ENCODE assay signal across 21 mouse cellular contexts in the genomic region with DNA sequence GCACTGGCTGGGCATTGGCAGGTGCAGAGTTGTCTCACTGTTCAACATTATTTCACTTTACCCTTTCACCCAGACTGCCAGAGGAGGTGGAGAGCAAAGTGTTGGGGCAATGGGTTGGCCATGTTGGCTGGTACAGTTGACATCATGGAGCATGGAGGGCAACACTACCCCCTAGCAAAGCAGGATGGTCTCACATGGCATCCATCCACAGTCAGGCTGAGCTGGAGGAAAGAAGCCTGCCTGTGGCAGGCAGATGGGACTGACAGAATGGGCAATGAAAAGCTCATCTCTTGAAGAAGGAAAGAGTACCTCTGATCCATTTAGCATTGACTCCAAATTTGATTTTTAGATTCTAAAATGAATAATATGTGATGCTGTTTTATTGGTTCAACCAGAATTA.
DNase-seq lines count a peak whose midpoint lies in the region; ATAC-seq and TF ChIP-seq lines count a peak whose summit lies in the region.
"Had no signal": no experiment of that assay in that cellular context is flagged by ENCODE, and none has a peak within 500 bp of the region (broad histone marks: within the 10 kb centered on the region; RNA-seq: fewer than 3 reads in every experiment).

No protein-coding gene starts in this region.

- H3K4me1 ChIP-seq in hindbrain, embryonic 15.5 days (replicated peaks): peaks cover 5% of the 10 kb centered on the region; the same call in 1 of the 2 replicates
- H3K4me1 ChIP-seq in hindbrain, embryonic 13.5 days (replicated peaks): no peaks in the 10 kb centered on the region
- peaks cover 4% of the 10 kb centered on the region; the same call in 1 of the 2 replicates for H3K4me1 ChIP-seq in hindbrain, postnatal 0 days (ENCODE audit: insufficient read depth, low read length)
- H3K4me1 ChIP-seq in hindbrain, embryonic 14.5 days (replicated peaks; ENCODE audit: control insufficient read depth, insufficient read depth, low read length): no peaks in the 10 kb centered on the region
- H3K4me1 ChIP-seq: embryonic facial prominence, embryonic 10.5 days; embryonic facial prominence, embryonic 12.5 days; forebrain, embryonic 13.5 days; forebrain, embryonic 15.5 days had no signal

- peak; percentile 45; the same call in 1 of the 2 replicates for ATAC-seq in hindbrain, embryonic 15.5 days (ENCODE audit: low FRiP score, low read depth)
- ATAC-seq in hindbrain, embryonic 13.5 days (ENCODE audit: low FRiP score): no peak
- no peak for ATAC-seq in hindbrain, postnatal 0 days
- ATAC-seq in hindbrain, embryonic 14.5 days (ENCODE audit: low FRiP score): no peak
- ATAC-seq: activated CD4-positive, CD25-positive, alpha-beta regulatory T cell, adult 4 months; CD4-positive, CD25-positive, alpha-beta regulatory T cell, adult 4 months; forebrain, embryonic 13.5 days; forebrain, embryonic 15.5 days; forebrain, postnatal 0 days; Patski had no signal

- H3K4me3 ChIP-seq in hindbrain, embryonic 15.5 days: no peak overlapping the region
- no peak overlapping the region for H3K4me3 ChIP-seq in hindbrain, embryonic 13.5 days
- no peak overlapping the region for H3K4me3 ChIP-seq in hindbrain, postnatal 0 days (ENCODE audit: low read length)
- no peak overlapping the region for H3K4me3 ChIP-seq in hindbrain, embryonic 14.5 days (replicated peaks; ENCODE audit: low read length)
- no peak overlapping the region for H3K4me3 ChIP-seq in left cerebral cortex, adult 2 months
- H3K4me3 ChIP-seq: embryonic facial prominence, embryonic 10.5 days; embryonic facial prominence, embryonic 12.5 days; forebrain, embryonic 13.5 days; forebrain, embryonic 15.5 days had no signal

- no peak overlapping the region for H3K4me2 ChIP-seq in hindbrain, embryonic 15.5 days
- H3K4me2 ChIP-seq in hindbrain, embryonic 13.5 days: no peak overlapping the region
- no peak overlapping the region for H3K4me2 ChIP-seq in hindbrain, postnatal 0 days (ENCODE audit: low read depth, low read length)
- H3K4me2 ChIP-seq in hindbrain, embryonic 14.5 days (replicated peaks): no peak overlapping the region
- H3K4me2 ChIP-seq: embryonic facial prominence, embryonic 12.5 days; forebrain, embryonic 13.5 days; forebrain, embryonic 15.5 days had no signal

- intact Hi-C loops in left cerebral cortex, postnatal 4 days (cut with DNase I): no loop called here
- intact Hi-C loops in left cerebral cortex, adult 2 months (cut with DNase I): no loop called here

- no peaks in the 10 kb centered on the region for H3K27me3 ChIP-seq in hindbrain, embryonic 15.5 days
- no peaks in the 10 kb centered on the region for H3K27me3 ChIP-seq in hindbrain, embryonic 13.5 days
- H3K27me3 ChIP-seq in hindbrain, postnatal 0 days (ENCODE audit: insufficient read depth, low read length): no peaks in the 10 kb centered on the region
- H3K27me3 ChIP-seq in hindbrain, embryonic 14.5 days (ENCODE audit: control insufficient read depth, insufficient read depth, low read length): no peaks in the 10 kb centered on the region
- H3K27me3 ChIP-seq: embryonic facial prominence, embryonic 12.5 days; forebrain, embryonic 13.5 days; forebrain, embryonic 15.5 days; Patski had no signal

- H3K27ac ChIP-seq in hindbrain, embryonic 15.5 days (replicated peaks): no peak overlapping the region
- H3K27ac ChIP-seq in hindbrain, embryonic 13.5 days: no peak overlapping the region
- peak overlapping the region; percentile 36; the same call in 1 of the 2 replicates for H3K27ac ChIP-seq in hindbrain, postnatal 0 days
- H3K27ac ChIP-seq in hindbrain, embryonic 14.5 days: no peak overlapping the region
- H3K27ac ChIP-seq in left cerebral cortex, adult 2 months: no peak overlapping the region
- H3K27ac ChIP-seq: embryonic facial prominence, embryonic 10.5 days; embryonic facial prominence, embryonic 12.5 days; forebrain, embryonic 13.5 days; forebrain, embryonic 15.5 days had no signal

- H3K9me3 ChIP-seq in hindbrain, embryonic 15.5 days: no peaks in the 10 kb centered on the region
- H3K9me3 ChIP-seq in hindbrain, embryonic 13.5 days: no peaks in the 10 kb centered on the region
- H3K9me3 ChIP-seq in hindbrain, postnatal 0 days (ENCODE audit: low read length): no peaks in the 10 kb centered on the region
- no peaks in the 10 kb centered on the region for H3K9me3 ChIP-seq in hindbrain, embryonic 14.5 days (ENCODE audit: control insufficient read depth, low read length)
- H3K9me3 ChIP-seq: embryonic facial prominence, embryonic 10.5 days; embryonic facial prominence, embryonic 12.5 days; forebrain, embryonic 13.5 days; forebrain, embryonic 15.5 days had no signal

- no peak for TF ChIP-seq CTCF in hindbrain, postnatal 0 days (IDR thresholded peaks at IDR 0.05; ENCODE audit: low read depth)
- TF ChIP-seq CTCF in left cerebral cortex, adult 2 months (IDR thresholded peaks at IDR 0.05): no peak

- H3K36me3 ChIP-seq in hindbrain, embryonic 15.5 days: no peaks in the 10 kb centered on the region
- no peaks in the 10 kb centered on the region for H3K36me3 ChIP-seq in hindbrain, embryonic 13.5 days
- H3K36me3 ChIP-seq in hindbrain, postnatal 0 days (ENCODE audit: insufficient read depth, low read length): no peaks in the 10 kb centered on the region
- no peaks in the 10 kb centered on the region for H3K36me3 ChIP-seq in hindbrain, embryonic 14.5 days (replicated peaks; ENCODE audit: control insufficient read depth, insufficient read depth)
- H3K36me3 ChIP-seq: embryonic facial prominence, embryonic 10.5 days; embryonic facial prominence, embryonic 12.5 days; forebrain, embryonic 15.5 days; G1E had no signal

- DNase-seq in cerebellum, postnatal 10 days: peak; percentile 56 to 59
- no peak for DNase-seq in cerebellum, adult 9-11 months
- DNase-seq in hindbrain, postnatal 0 days (ENCODE audit: low spot score): peak; percentile 25
- no peak for DNase-seq in hindbrain, embryonic 14.5 days (ENCODE audit: low spot score)
- peak; percentile 11 for DNase-seq in left cerebral cortex, postnatal 4 days
- no peak for DNase-seq in left cerebral cortex, adult 2 months (ENCODE audit: extremely low spot score in 1 of 2, low spot score in 2 of 2)
- DNase-seq: adrenal gland, adult 8-10 months; adrenal gland, postnatal 14 days; adrenal gland, postnatal 36 days; B cell, adult 2 months; forebrain, postnatal 0 days had no signal

- no peak overlapping the region for H3K9ac ChIP-seq in hindbrain, embryonic 15.5 days
- no peak overlapping the region for H3K9ac ChIP-seq in hindbrain, embryonic 13.5 days
- H3K9ac ChIP-seq in hindbrain, postnatal 0 days (replicated peaks; ENCODE audit: low read length): no peak overlapping the region
- no peak overlapping the region for H3K9ac ChIP-seq in hindbrain, embryonic 14.5 days
- H3K9ac ChIP-seq: embryonic facial prominence, embryonic 12.5 days; forebrain, embryonic 13.5 days; forebrain, embryonic 15.5 days; forebrain, postnatal 0 days had no signal

Comparison
In these comparisons a context has a peak if more than half of its experiments do, and no peak if none do; other contexts are left out.
1. DNase-seq: peak in cerebellum, postnatal 10 days (2 of 2), hindbrain, postnatal 0 days (single experiment) and left cerebral cortex, postnatal 4 days (single experiment); none in cerebellum, adult 9-11 months (single experiment), hindbrain, embryonic 14.5 days (single experiment) and left cerebral cortex, adult 2 months (0 of 2).